Mouse (Mus musculus) large intestine, adult 2 months (tissue): ENCODE results near the gene Mapk1. TPM values are rescaled to one million over a fixed set of nuclear protein-coding genes. Genes with fewer than 3 reads are reported as not detected.
"Not testable (repeated sequence)": the region's sequence is repeated elsewhere in the genome, so short reads cannot be mapped to it uniquely, and the experiment has no call there.

Experiments used
- DNase-seq: peaks from one replicate; pipeline ENCODE4 v3.0.0-alpha.2; 2012; ENCODE audit warnings: low read depth, low spot score
- WGBS: fragments of 180-500 bp; shearing (Covaris S2); methylation state at CpG from one replicate; pipeline ENCODE4 v1.1.7; 2018; 5-methylcytosine and 5-hydroxymethylcytosine counted together
- polyA plus RNA-seq: library from polyadenylated mRNA; depleted of rRNA; stranded (reverse); fragments of >200 nt; gene quantifications from 2 replicates; pipeline ENCODE4 v1.2.3, GENCODE M21; 2012; rRNA removed

The Mapk1 gene
- 74.6 and 108 TPM in 2 replicates for polyA plus RNA-seq

DNA sequence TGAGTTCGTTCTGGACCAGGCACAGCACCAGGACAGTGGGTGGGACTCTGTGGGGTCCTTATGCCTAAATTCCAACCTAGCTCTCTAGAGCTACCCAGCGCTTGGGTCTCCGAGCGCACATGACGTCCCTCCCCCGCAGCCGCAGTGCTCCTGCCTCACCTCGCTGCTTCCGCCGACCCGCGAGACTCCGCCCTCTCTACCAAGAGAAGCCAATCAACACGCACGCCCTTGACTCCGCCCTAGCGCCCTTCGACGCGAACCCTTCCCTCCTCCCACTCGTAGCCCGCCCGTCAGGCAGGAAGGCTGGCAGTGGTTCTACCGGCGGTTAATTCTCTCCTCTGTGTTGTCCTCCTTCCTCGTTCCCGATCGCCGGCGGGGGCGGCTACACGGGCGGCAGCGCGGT, at the start of gene Mapk1:
Mapk1 (plus strand) TSS at position 252 of the 403 bp plus-strand sequence.
- peak; percentile 84 for DNase-seq
- under 1% methylated on average over 35 of the region's 35 CpGs for WGBS

DNA sequence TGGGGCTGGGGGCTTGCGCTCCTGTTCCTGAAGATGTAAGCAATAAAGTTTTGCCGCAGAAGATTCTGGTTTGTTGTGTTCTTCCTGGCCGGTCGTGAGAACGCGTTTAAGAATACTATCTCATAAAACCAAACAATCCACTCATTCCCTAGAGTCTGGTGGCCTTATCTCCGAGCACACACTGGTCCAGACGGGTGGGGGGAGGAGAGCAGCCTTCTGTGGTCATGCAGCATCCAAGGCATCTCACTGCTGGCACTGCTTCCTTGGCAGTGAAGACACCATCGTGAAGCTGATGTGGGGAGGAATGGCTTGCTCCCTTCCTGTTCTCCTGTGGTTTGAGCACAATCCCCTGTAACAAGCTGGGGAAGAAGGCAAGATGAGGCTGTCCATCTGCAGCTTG, 43.6 kb upstream of the Mapk1 start:
- DNase-seq: no peak
- 92% methylated on average over 9 of the region's 9 CpGs for WGBS

DNA sequence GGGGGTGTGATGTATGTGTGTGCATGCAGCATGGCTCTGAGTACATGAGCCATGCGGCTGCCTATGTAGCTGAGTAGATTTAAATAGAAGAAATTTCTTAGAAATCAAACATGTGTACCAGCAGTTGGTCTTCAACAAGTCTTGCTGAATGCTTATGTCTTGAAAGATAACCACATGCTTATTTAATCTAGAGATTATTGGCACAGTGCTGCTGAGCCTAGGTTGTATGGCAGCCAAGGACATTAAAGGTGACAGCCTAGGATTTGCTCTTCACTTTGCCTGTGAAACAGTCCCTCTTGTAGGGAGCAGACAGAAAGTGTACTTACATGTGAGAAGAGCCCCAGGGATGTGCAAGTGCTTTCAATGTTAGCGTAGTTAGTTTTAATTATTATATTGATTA, 42.1 kb upstream of the Mapk1 start:
- 87% methylated on average over 2 of the region's 2 CpGs for WGBS
- no peak for DNase-seq

DNA sequence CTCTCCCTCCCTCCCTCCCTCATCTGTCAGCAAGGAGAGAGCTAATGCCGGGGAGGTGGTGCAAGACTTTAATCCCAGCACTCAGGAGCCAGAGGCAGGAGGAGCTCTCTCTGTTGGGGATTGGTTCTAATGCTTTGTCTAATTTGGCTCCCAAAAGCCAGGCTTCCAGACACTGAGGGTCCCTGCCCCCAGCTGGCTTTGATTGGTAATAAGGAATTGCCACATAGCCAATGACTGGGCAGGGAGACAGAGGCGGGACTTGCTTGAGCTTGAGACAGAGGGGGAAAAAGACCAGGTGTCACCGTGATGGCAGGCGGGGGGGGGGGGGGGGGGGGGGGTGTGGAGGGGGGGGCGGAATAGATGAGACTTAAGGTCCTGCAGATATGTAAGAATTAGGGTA, 24.6 kb upstream of the Mapk1 start:
- DNase-seq: no peak
- WGBS: 25% methylated on average over 4 of the region's 5 CpGs

DNA sequence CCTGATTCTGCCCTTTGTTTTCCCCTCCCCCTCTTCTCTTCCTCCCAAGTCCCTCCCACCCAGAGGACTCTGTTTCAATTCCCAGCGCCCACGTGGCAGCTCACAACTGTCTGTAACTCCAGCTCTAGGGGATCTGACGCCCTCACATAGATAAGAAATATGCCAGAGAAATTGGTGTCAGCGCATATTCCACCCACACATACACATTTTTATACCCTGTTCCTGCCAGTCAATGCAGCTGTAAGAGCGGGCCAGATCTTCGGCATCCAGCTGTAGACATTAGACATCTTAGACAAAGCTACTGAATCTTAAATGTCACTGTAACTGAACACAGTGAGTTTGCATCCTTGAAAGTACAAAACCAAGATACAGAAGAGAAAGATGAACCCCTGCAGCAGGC, 23.3 kb upstream of the Mapk1 start:
- WGBS: 90% methylated on average over 6 of the region's 6 CpGs
- no peak for DNase-seq

DNA sequence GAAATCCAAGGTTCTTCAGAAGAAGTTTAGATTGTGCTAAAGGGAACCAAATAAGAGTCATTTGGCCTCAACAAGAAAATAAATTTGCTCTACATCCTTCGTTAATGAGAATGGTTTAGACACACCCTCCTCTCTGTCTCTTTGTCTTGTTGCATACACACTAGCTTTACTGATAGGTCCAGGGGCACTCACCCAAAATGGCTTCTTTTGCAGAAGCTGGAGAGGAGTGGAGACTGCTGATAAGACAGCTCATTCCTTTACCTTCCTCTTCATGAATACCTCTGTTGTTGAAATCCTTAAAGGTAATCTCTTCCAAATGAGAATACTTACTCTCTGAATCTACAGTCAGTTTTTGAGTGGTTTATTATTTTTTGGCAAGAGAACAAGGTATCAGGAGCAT, 18.0 kb upstream of the Mapk1 start:
- 62% methylated on average over 1 of the region's 1 CpGs for WGBS
- no peak for DNase-seq

DNA sequence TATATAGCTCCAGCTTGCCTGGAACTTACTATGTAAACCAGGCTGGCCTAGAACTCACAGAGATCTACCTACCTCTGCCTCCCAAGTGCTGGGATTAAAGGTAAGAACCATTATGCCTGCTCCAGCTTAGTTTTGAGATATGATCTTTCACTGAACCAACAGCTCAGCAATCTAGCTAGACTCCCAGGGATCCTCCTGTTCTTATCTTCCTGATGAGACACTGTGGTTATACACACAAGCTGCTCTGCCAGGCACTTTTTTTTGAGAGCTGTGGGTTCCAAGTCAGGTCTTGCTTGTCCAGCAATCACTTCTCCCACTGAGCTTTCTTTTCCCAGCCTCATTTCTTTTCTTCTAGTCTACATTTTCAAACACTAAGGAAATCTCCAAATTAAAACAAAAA, 16.9 kb upstream of the Mapk1 start:
- DNase-seq: no peak

DNA sequence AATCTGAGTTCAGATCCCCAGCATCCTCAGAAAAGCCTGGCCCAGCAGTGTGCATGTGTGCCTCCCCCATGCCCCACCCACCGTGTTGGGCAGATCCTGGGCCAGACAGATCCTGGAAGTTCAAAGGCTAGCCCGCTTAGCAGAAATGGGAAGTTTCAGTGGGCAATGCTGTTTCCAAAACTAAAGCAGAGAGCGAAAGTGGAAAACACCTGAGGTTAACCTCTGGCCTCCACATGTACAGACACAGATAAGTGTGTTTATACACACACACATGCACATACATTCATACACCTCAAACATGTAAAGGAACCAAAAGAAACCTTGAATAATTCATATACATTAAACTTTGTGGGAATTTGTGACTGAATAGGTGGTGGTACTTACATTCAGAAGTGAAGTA, 5.1 kb upstream of the Mapk1 start:
- DNase-seq: no peak
- WGBS: 72% methylated on average over 3 of the region's 3 CpGs

DNA sequence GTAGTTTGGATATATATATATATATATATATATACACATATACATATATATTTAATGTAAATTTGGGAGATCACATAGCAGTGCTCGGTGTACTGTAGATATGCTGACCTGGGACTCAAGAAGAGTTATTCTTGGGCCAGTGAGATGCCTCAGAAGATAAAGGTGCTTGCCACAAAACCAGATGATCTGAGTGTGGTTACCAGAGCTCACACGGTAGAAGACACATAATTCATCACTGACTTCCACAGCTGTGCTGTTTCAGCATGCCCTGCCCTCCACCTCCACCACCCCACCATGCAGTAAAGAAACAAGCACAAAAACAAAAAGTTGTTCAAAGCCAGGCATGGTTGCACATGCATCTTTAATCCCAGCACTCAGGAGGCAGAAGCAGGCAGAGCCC, 4.4 kb upstream of the Mapk1 start:
- WGBS: 51% methylated on average over 2 of the region's 2 CpGs
- DNase-seq: no peak

DNA sequence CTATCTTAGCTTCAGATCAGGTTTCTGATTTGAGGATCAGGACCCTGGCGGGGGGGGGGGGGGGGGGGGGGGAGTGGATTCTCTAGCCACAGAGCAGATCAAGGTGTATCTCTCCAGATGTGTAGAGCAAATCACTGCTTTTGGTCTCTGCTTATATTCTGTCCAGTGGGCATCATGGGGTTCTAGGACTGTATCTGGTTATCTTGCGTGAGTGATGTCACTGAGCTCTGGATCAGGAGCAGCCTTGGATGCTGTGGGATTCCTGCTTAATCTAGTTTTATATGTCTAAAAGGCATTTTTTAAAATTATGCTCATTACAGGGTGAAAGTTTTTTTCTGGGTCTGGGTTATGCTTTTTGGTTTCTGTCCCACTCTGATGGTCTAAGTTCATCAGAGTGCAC, 546 bp upstream of the Mapk1 start:
- WGBS: 28% methylated on average over 2 of the region's 2 CpGs

DNA sequence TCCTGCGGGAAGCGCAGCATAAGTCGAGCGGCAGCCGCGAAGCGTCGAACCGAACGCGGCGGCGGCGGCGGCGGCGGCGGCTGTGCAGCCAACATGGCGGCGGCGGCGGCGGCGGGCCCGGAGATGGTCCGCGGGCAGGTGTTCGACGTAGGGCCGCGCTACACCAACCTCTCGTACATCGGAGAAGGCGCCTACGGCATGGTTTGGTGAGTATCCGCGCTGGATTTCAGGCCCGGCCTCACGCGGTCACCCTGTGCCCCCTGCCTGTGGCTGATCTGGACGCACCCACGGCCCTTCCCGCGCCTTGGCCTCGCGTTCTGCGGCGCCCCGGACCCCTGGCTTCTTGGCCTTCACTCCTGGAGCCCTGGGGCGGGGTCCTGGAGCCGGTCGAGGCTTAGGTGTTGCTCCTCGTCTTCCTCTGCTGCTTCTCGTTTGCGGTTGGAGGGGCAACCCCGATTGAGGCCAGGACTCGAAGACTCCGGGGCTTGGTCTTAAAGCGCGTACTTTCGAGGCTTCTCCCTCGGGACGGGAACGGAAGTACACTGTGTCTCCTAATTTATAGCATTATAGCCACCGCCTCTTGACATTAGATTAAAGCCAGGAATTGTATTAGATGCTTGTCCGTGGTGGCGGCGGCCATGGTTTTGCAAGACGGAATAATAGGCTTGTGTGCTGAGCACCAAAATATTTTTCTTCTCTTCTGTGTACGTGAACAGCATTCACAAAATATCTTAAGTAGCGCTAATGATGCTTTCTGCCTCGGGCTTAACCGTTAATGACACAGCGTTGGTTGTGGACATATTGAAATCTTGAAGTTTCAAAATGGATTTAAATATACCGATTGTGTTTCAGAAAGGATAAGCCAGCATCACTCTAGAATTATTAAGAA, 596 bp downstream of the Mapk1 start:
- WGBS: under 1% methylated on average over 75 of the region's 75 CpGs

More for the DNA sequence above, 546 bp upstream of the Mapk1 start:
- DNase-seq: no peak

DNA sequence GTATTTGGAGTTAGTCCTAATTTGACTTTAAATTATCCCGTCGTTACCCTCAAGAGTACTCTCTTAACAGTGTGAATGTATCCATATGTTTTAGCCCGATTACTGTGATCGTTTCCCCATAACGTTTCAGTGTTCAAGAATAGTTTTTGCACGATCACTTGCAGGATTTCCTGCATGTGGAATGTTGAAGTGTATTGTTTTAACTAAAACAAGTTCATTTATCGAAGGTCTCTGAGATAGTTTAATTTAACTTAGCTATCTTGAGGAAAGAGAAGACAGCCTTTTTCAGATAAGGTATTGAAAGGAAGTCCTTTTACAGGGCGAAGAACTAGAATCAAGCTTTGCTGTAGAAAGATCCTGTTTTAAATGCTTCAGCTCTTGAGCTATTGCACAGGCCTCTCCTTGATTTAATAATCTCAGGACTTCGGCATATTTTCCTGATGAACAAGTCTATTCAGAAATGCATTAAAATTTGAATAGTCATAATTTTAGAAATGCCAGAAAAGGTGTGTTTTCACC, 1.3 kb downstream of the Mapk1 start:
- no peak for DNase-seq
- WGBS: 4% methylated on average over 9 of the region's 9 CpGs

More for the DNA sequence above, 596 bp downstream of the Mapk1 start:
- DNase-seq: peak; percentile 28

DNA sequence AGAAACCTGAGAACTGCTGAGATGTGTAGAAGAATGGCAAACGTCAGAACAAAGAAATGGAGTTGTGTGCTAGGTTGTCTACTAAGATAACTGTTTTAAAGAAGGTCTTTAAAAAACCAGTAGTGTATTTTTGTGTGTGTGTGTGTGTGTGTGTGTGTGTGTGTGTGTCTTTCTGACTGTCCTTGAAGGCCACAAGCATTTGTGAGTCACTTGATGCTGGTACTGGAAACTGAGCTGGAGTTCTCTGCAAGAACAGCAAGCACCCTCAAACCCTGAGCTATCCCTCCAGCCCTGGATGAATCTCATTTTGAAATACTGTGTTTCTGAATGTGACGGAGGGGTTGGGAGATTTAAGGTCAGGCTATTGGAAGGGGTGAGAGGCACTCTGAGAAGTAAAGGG, 4.1 kb downstream of the Mapk1 start:
- WGBS: 72% methylated on average over 2 of the region's 2 CpGs
- DNase-seq: no peak

DNA sequence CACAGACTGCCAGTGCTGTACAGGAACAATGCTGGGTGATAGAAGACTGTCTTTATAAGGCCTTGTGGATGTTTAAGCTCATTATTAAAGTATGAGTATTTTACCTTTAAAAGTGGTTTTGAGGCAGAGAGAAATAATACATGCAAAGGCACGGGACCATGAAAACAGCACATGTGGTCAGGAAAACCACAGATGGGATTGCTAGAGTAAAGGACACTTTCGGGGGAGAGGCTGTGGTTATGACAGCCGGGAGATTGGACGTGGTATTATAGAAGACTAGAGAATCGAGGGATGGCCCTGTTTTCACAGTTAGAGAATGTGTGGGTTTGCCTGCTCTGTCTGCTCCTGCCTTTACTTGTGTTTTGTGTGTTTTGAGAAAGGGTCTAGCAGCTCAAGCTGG, 5.7 kb downstream of the Mapk1 start:
- 84% methylated on average over 5 of the region's 5 CpGs for WGBS
- no peak for DNase-seq

DNA sequence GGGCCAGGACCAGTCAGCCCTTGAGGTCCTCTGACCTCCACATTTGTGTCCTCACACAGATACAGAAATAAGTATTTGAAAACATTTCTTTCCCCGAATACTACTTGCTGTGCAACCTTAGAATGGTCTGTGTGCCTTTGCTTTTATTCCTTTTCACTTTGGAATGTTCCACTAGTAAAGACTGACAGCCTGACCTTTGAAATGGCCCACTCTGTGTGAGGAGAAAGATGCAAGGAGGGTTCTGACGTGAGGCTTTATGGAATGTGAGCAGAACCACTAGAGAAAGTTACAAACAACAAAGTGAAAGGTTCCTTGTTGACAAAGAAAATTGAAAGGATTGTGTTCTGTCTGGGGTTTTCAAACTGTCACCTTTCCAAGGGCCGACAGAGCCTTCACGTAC, 6.8 kb downstream of the Mapk1 start:
- no peak for DNase-seq
- 53% methylated on average over 4 of the region's 4 CpGs for WGBS

DNA sequence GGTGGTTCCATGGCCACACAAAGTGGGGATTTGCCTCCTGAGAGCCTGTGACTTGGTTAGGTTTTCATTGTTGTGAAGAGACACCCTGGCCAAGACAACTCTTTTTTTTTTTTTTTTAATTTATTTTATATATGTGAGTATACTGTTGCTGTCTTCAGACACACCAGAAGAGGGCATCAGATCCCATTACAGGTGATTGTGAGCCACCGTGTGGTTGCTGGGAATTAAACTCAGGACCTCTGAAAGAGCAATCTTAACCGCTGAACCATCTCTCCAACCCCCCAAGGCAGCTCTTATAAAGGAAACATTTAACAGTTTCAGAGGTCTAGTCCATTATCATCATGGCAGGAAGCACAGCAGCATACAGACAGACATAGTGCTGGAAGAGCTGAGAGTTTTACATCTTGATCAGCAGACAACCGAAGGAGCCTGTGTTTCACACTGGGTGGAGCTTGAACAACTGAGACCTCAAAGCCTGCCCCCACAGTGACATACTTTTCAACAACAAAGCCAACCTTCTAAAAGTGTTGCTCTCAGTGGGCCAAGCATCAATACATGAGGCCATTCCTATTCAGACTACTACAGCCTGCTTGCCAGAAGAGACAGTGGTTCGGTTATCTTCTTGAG, 11.4 kb downstream of the Mapk1 start:
- 84% methylated on average over 4 of the region's 4 CpGs for WGBS
- DNase-seq: no peak

DNA sequence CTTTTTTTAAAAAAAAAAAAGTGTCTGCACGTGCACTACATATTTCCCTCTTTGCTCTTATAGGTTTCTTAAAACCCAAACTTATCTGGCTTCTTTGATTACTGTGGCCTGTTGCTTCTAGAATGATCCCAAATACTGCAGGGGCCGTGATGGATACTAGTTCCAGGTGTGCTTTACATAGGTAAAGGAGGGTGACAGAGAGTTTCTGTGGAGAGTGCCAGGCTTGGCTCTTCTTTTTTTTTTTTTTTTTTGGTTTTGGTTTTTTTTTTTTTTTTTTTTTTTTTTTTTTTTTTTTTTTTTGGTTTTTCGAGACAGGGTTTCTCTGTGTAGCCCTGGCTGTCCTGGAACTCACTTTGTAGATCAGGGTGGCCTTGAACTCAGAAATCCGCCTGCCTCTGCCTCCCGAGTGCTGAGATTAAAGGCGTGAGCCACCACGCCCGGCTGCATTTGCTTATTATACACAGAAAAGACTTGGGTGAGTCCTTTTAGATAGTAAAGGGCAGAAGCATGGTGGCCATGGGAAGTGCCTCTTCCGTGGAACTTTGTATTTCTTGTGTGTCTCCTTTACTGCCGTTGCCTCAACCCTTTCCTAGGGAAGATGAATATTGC, 13.0 kb downstream of the Mapk1 start:
- DNase-seq: not testable (repeated sequence)
- WGBS: 79% methylated on average over 10 of the region's 10 CpGs

DNA sequence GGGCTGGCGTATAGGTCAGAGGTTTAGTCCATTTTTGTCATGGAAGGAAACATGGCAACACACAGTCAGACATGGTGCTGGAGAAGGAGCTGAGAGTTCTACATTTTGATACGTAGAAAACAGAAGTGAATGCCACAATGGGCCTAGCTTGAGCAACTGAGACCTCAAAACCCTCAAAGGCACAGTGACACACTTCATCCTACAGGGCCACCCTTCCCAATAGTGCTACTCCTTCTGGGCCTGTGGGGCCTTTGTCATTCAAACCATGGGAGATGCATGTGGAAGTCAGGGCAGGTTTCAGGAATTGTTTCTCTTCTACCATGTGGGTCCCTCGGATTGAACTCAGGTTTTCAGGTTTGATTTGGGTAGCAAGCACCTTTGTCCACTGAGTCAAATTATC, 17.9 kb downstream of the Mapk1 start:
- WGBS: 79% methylated on average over 3 of the region's 3 CpGs

DNA sequence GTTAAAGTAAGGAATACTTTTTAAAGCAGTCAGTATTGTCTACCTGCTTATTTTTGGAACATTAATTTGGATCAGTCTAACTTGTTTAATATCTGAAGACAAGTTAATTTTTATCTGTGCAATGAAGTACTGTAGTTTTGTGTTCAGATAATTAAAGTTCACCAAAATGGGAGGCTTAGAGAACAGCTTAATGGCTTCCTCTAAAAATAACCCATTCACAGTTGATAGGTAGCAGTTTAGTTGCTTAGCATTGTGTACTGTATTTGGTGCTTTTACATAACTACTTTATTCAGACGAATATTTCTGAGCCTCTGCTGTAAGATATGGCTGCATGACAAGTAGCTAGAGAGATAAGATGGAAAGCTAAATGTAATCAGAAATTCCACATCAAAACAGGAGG, 23.9 kb downstream of the Mapk1 start:
- 55% methylated on average over 1 of the region's 1 CpGs for WGBS
- DNase-seq: no peak

More for the DNA sequence above, 17.9 kb downstream of the Mapk1 start:
- DNase-seq: no peak

DNA sequence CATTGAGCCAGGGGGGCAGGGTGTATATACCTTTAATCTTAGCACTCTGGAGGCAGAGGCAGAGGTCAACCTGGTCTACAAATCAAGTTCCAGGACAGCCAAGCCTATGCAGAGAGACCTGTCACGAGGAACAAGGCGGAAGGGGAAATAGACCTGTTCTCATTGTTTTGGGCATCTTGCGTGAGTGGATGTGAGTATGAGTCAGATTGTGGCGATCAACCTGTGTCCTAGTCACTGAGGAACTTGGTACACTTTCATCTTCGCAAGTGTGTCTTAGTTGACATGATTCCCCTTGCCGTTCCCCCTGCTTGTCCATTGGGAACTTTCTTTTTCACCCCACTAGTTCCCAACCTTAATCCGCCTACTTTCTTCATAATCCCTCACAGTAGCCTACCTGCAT, 26.9 kb downstream of the Mapk1 start:
- DNase-seq: no peak
- WGBS: 94% methylated on average over 7 of the region's 7 CpGs

DNA sequence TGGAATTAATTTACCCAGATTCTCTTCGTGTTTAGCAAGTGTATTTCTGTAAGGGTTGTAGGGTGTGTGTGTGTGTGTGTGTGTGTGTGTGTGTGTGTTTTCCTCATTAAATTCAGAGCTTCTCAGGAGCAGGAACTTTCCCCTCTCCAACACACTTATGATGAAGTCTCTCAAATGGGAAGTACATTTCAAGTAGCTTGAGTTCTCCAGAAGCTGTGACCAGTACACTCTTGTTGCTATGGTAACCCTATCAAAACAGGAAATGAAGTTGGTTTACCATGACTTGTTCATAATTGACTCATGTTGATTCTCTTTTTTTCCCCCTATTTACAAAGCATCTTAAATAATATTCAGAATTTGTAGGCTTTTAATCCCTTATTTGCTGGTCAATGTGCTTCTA, 29.4 kb downstream of the Mapk1 start:
- WGBS: 83% methylated on average over 1 of the region's 1 CpGs
- no peak for DNase-seq
